Mouse (Mus musculus) small intestine, adult 2 months (tissue): Measurements from ENCODE around the gene Gm5458.
"Not testable (repeated sequence)": the region's sequence is repeated elsewhere in the genome, so short reads cannot be mapped to it uniquely, and the experiment has no call there.

Experiments
- CTCF ChIP-seq: fragments of 200-500 bp; IDR thresholded peaks from 2 replicates; pipeline ENCODE4 v1.5.1; 2012; ENCODE audit warnings: low read depth, mild to moderate bottlenecking, control low read depth, inconsistent platforms, low read length, moderate library complexity, mixed read lengths; ENCODE audit not compliant: insufficient replicate concordance, insufficient read length; ENCODE audit errors: extremely low read depth
- POLR2A ChIP-seq: fragments of 200-500 bp; IDR thresholded peaks from 2 replicates; pipeline ENCODE4 v1.6.1; 2012; ENCODE audit warnings: low read depth, mild to moderate bottlenecking, control low read depth, inconsistent platforms, low read length, moderate library complexity

GRCm38 (mm10) chr14:19602481-19602880 lies at the start of gene Gm5458:
- TF ChIP-seq CTCF, POLR2A: not testable (repeated sequence)
